Mouse (Mus musculus) fat pad, adult 2 months (tissue): ENCODE measurements around the gene Xlr4b.
"Not testable (repeated sequence)": the region's sequence is repeated elsewhere in the genome, so short reads cannot be mapped to it uniquely, and the experiment has no call there.

Experiments
- DNase-seq: peaks from one replicate; pipeline ENCODE4 v3.0.0-alpha.2; 2011; ENCODE audit warnings: low read depth, low spot score; ENCODE audit errors: extremely low read depth

The Xlr4b gene

DNA sequence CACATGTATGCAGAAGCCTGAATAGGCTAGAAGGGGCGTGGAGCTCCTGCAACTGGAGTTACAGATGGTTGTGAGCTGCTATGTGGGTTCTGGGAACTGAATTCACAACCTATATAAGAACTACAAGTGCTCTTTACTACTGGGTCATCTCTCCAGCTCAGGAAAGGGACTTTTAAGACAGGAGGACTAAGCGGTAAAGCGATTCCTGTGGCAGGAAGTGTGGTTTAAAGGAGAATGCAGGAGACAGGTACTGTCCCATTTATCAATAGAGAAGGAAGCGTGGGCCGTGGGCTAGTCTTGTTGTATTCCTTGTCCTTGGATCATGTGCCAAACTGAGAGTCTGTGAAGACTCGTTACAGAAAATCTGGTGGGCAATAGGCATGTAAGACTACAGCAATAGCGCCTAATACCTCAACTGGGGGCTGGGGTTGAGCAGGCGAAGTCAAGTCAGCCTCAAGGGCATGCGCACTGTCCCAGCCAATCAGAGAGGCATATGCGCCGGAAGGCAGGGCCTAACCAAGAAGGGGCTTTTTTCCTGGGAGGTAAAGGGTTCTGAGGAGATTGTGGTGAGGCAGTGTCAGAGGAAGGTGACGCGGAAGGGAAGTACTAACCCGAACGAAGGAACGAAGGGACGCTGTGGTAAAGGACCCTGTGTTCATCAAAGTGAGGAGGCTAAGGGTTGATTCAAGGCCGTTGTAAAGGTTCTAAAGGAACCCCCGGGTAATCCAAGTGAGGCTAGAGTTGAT lies at the start of gene Xlr4b:
TSS of gene Xlr4b (plus strand) at position 515 of the 746 bp plus-strand sequence.
- not testable (repeated sequence) for DNase-seq

GRCm38 (mm10) chrX:73176889-73177288 lies 37.2 kb upstream of the Xlr4b start, which contains the start of gene Spin2d:
TSS of gene Spin2d (minus strand) at chrX:73176989.
- not testable (repeated sequence) for DNase-seq

DNA sequence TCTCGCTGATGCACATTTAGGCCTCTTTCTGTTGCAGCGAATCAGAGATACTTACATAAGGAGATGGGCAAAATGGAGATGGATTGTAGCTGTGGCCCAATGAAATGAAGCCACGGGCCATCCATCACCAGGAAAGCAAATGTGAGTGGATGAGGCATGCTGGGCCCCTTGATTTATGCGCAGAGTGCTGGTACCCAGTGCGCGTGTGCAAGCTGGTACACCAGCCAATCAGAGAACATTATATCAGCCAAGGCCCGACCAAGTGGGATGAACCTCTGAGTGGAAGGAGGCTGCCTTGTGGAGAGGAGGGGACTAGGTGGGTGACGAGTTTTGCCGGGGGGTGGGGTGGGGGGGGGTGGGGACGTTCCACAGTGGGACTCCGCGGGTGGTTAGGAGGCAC lies 22.2 kb upstream of the Xlr4b start, which contains the start of gene Xlr3b:
TSS of gene Xlr3b (plus strand) at position 274 of the 400 bp plus-strand sequence.
- DNase-seq, result not testable (repeated sequence)

DNA sequence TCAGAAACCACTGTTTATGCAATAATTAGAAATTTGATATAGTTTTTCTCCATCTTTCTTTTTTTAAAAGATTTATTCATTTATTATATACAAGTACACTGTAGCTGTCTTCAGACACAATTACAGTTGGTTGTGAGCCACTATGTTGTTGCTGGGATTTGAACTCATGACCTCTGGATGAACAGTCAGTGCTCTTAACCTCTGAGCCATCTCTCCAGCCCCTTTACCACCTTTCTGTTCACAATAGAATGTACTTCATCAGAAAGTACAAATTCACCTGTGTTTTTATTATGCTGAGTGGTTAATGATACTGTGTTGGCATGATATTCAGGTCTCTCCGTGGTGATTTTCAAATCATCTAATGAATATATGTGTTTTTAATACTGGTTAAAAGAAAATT lies 11.2 kb downstream of the Xlr4b start:
- DNase-seq, result no peak

GRCm38 (mm10) chrX:73227914-73228605 lies 13.9 kb downstream of the Xlr4b start, which contains the start of gene F8a:
TSS of gene F8a (plus strand) at chrX:73228291.
- no peak for DNase-seq

- DNase-seq, result no peak
These were observed 14.6 kb downstream of the Xlr4b start for GRCm38 (mm10) chrX:73228606-73229214.

- no peak for DNase-seq
These were observed 15.2 kb downstream of the Xlr4b start for GRCm38 (mm10) chrX:73229288-73229687.

DNA sequence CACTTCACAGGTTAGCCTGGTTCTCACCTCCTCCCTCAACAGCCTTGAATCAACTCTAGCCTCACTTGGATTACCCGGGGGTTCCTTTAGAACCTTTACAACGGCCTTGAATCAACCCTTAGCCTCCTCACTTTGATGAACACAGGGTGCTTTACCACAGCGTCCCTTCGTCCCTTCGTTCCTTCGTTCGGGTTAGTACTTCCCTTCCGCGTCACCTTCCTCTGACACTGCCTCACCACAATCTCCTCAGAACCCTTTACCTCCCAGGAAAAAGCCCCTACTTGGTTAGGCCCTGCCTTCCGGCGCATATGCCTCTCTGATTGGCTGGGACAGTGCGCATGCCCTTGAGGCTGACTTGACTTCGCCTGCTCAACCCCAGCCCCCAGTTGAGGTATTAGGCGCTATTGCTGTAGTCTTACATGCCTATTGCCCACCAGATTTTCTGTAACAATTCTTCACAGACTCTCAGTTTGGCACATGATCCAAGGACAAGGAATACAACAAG lies 28.7 kb downstream of the Xlr4b start, which contains the start of gene Xlr4c:
TSS of gene Xlr4c (minus strand) at position 310 of the 505 bp plus-strand sequence.
- not testable (repeated sequence) for DNase-seq

DNA sequence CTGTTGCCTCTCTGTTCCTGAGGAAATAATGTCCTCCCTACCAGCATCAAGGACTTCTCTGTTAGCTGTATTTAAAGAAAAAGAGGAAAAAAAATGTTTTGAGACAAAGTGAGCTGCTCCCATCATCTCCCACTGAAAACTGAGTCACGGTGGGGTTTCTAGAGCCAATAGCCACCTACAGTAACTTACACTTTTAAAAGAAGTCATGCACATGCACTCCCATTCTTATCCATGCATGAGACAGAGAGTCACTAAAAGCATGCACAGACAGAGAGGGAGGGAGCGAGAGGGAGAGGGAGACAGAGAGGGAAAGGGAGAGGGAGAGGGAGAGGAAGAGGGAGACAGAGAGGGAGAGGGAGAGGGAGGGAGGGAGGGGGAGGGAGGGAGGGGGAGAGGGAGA lies 48.3 kb downstream of the Xlr4b start:
- DNase-seq, result not testable (repeated sequence)

GRCm38 (mm10) chrX:73265270-73265669 lies 51.1 kb downstream of the Xlr4b start, which contains the start of gene Xlr3c:
TSS of gene Xlr3c (minus strand) at chrX:73265390.
- not testable (repeated sequence) for DNase-seq
